Mouse (Mus musculus) layer of hippocampus, postnatal 14 days (tissue): ENCODE data around the gene Olfr727. TPM values are rescaled to one million over a fixed set of nuclear protein-coding genes. Genes with fewer than 3 reads are reported as not detected.

Experiments
- DNase-seq, 2 experiments: peaks; one replicate each; pipeline ENCODE4 v3.0.0; 2021 to 2022; ENCODE audit warnings: low spot score in 2 of 2, mixed read lengths in 1 of 2
- long read RNA-seq, 2 experiments: library from polyadenylated mRNA; stranded (forward); transcript quantifications; one replicate each; pipeline ENCODE4 v2.0.0; 2021
- total RNA-seq, 2 experiments: library from RNA; stranded (reverse); gene quantifications; 2 replicates each; pipeline ENCODE4 v1.2.3; 2021

The Olfr727 gene
- total RNA-seq = not detected
- long read RNA-seq, experiment 1 = 0 reads
- long read RNA-seq, experiment 2 = 0 reads

DNA sequence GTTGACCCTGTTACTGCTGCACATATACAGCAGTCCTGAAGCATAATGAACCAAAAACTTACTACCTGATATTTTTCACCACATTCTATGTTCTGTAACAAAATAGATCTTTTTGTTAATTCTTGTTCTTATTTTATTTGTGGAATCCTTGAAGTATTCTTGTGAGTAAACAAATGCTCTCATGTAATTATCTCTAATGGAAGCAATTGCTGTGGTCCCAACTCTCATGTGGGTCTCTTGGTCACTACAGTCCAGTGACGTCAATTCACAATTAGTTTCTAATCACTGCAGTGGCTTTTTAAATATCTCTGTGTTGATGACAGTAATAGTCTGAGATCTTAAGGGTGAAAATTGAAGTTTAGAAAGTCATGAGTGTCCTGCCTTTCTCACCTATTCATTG is at the start of gene Olfr727:
Gene Olfr727 (plus strand): TSS at position 301 of the 400 bp plus-strand sequence.
- DNase-seq = no peak

GRCm38 (mm10) chr14:50090853-50091252 is 32.1 kb upstream of the Olfr727 start, which contains the start of gene Olfr726:
TSS of gene Olfr726 (minus strand) at chr14:50090953.
- DNase-seq = no peak

- DNase-seq = no peak
Measured at GRCm38 (mm10) chr14:50142580-50142979, 19.6 kb downstream of the Olfr727 start, which contains the start of gene Olfr728. TSS of gene Olfr728 (minus strand) at chr14:50142680.

- no peak for DNase-seq
Measured at GRCm38 (mm10) chr14:50152810-50153209, 29.8 kb downstream of the Olfr727 start, which contains the start of gene Olfr729. TSS of gene Olfr729 (minus strand) at chr14:50152910.

Other genes with a start within 250 kb of the Olfr727 start
- not detected for gene Olfr722, start 221.2 kb upstream of the Olfr727 start, total RNA-seq
- gene Olfr723, start 191.4 kb upstream of the Olfr727 start, total RNA-seq = not detected
- gene Olfr724, start 159.9 kb upstream of the Olfr727 start, total RNA-seq = not detected
- not detected for gene Olfr725, start 82.8 kb upstream of the Olfr727 start, total RNA-seq
- gene Olfr726, start 32.2 kb upstream of the Olfr727 start, total RNA-seq = not detected
- not detected for gene Olfr728, start 19.5 kb downstream of the Olfr727 start, total RNA-seq
- gene Olfr729, start 29.7 kb downstream of the Olfr727 start, total RNA-seq = not detected
- gene Olfr730, start 65.0 kb downstream of the Olfr727 start, total RNA-seq = not detected
- not detected for gene Olfr731, start 118.7 kb downstream of the Olfr727 start, total RNA-seq
- gene Olfr732, start 161.0 kb downstream of the Olfr727 start, total RNA-seq = not detected
- not detected for gene Olfr733, start 178.3 kb downstream of the Olfr727 start, total RNA-seq
- gene Olfr734, start 203.6 kb downstream of the Olfr727 start, total RNA-seq = not detected
- not detected for gene Olfr735, start 225.7 kb downstream of the Olfr727 start, total RNA-seq
- gene Tlr11, start 234.7 kb downstream of the Olfr727 start, total RNA-seq = not detected